Mouse (Mus musculus) lung, adult 2 months (tissue): ENCODE data around the gene Plrg1.

ENCODE experiments used
- CTCF ChIP-seq: fragments of 200-500 bp; IDR thresholded peaks from 2 replicates; pipeline ENCODE4 v1.5.1; 2011; ENCODE audit warnings: mild to moderate bottlenecking, low read length, control low read depth; ENCODE audit not compliant: insufficient read depth
- POLR2A ChIP-seq: fragments of 200-500 bp; IDR thresholded peaks from 2 replicates; pipeline ENCODE4 v1.6.1; 2011; ENCODE audit warnings: low read depth, mild to moderate bottlenecking, control low read depth, low read length, borderline replicate concordance; ENCODE audit errors: extremely low read depth

GRCm38 (mm10) chr3:83098546-83099034, 43.3 kb downstream of the Plrg1 start:
- no peak for TF ChIP-seq CTCF
- TF ChIP-seq POLR2A: no peak
